Mouse (Mus musculus) right cerebral cortex, postnatal 36 days (tissue): ENCODE data around the gene Cxcl1.
"Not testable (repeated sequence)": the region's sequence is repeated elsewhere in the genome, so short reads cannot be mapped to it uniquely, and the experiment has no call there.

Experiments used
- DNase-seq, 2 experiments: peaks; one replicate each; pipeline ENCODE4 v3.0.0; 2022; ENCODE audit warnings: low spot score in 2 of 2, mixed read lengths in 1 of 2

Gene Cxcl1

DNA sequence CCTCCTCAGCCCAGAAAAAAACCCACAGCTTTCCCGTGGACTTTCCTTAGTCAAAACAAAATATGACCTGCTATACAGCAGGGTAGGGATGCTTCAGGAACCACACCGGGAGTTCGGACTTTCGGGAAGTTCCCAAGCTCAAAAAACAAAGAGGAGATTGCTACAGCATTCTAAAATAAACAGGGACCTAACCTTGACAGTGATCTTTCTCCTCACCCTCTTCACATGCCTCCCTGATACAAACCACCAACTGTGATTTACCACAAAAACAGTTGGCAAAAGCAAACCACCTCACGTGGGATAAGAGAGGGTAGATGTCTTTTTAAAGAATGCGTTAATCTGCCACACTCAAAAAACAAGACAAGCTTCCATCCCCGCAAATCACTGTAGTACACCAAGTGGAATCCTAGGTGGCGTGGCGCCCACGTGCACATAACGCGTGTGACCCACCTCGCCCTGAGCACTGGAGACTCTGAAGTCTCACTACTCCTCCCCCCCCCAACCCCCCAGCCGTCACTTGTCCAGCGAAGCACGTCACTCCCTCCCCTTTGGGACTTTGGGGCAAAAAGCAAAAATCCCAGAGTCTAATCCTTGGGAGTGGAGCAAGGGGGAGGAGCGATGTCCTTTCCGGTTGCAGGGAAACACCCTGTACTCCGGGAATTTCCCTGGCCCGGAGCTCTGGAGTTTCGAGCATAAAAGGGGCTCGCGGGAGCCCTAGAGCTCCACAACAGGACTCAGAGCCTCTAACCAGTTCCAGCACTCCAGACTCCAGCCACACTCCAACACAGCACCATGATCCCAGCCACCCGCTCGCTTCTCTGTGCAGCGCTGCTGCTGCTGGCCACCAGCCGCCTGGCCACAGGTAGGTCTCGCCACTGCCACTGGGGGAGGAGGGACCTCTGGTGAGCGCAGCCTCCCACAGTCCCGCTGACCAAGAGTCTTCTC lies at the start of gene Cxcl1:
Cxcl1 (plus strand) TSS at position 723 of the 945 bp plus-strand sequence.
- DNase-seq, result no peak

GRCm38 (mm10) chr5:90843891-90844290 lies 47.1 kb upstream of the Cxcl1 start:
- DNase-seq, result no peak

- DNase-seq, result not testable (repeated sequence)
Measured at GRCm38 (mm10) chr5:90850096-90850495, 40.9 kb upstream of the Cxcl1 start.

DNA sequence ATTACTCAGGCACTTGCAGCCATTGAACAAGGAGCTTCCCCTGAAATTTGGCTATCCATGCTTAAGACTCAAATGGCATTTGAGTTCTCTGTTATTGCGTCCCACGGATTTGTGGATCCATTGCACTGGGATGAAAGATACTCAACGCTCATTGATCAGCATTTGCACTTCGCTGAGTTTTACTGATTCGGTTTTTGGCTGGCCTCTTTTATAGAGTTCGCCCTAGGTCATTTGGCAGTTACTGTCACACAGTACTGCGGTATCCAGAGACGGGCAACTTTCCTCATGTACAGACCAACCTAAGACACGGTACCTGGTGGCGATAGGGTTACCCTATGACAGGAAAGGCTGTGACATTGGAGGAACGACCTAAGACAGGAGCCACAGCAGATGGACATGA lies 39.6 kb upstream of the Cxcl1 start:
- DNase-seq, result not testable (repeated sequence)

DNA sequence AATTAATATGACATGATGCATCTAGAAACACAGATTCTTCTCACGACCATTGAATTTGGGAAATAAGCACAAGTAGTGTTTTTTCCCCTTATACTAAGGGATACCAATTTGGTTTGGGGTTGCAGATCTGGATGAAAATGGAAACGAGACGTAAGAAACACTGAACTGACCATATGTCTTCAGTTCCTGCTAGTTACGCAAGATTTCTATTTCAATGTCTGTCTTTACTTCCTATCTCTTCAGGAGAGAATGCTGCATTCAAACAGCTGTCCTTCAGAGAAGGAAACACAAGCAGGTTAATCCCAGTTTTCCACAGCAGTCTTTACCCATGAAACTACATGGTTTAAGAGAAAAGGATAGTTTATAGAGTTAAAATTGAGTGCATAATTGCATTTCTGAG lies 37.8 kb upstream of the Cxcl1 start:
- no peak for DNase-seq

GRCm38 (mm10) chr5:90855308-90856230 lies 35.5 kb upstream of the Cxcl1 start:
- DNase-seq, result no peak

DNA sequence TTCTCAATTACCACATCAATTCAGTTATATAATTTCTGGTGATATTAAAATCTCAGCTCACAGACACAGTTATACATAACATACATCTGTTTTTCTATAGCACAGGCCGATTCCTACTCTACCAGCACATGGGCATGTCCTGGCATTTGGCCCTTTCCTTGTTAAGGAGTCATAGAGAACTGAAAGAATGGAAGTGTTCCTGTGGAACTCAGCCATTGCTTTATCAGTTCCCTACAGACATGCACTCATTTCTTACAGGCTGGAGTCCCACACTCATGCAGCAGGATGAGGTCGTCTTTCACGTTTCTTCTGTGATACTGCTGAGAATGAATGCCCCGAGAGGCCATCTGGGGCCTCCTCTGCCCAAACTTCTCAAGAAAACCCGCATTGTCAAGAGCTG lies 33.6 kb upstream of the Cxcl1 start:
- no peak for DNase-seq

DNA sequence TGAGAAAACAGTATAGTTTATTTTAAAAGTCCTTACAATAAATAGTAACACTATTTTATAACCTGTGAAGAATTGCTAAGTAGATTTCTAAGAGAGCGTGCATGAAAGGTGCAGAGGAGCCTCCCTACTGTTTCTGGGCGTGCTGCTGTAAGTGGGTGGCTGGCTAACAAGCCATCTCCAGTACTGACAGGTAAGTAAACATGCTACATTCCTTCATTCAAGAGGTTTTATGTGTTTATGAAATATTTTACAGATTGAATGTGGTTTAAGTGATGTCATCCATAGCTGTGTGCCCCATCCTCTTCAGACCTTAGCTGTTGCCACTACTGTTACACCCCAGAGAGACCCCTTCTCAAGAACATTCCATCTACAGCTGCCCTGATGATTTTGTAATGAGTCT lies 32.6 kb upstream of the Cxcl1 start:
- no peak for DNase-seq

- DNase-seq, result no peak
Measured at GRCm38 (mm10) chr5:90859031-90859430, 32.0 kb upstream of the Cxcl1 start.

GRCm38 (mm10) chr5:90861876-90862375 lies 29.1 kb upstream of the Cxcl1 start:
- no peak for DNase-seq

DNA sequence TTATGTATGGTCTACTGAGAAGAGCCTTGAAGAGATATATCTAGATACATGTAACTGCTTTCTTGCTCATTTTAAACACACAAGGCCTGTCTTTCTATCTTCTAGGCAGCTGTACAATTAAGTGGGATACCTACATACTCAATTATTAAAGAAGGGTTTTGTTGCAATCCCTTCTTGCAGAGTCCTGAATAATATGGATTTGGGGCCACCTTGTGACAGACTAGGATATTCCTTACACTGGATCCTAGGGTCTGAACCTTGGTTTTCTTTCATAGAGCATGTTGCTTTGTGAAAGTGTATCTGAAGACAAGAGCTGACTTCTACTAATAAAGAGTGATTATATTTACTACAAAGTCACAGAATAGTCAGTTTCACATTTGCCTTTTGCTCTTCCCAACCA lies 24.3 kb upstream of the Cxcl1 start:
- no peak for DNase-seq

DNA sequence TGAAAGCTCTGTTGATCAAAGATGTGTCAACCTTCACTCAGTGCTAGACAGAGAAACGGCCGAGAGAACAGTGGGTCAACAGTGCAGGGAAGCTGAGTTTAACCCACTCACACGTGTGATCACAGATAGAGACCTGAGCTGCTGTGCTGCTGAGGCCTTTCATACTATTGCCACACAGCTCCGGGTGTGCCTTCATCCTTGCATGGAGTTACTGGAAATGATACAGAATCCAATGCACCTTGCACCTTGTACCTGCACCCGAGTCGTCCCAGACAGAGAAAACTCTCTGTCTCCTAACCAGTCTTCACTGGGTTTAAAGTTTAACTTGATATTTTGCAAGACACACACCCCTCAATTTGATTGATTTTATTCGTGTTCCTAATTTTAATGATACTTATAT lies 18.7 kb upstream of the Cxcl1 start:
- no peak for DNase-seq

DNA sequence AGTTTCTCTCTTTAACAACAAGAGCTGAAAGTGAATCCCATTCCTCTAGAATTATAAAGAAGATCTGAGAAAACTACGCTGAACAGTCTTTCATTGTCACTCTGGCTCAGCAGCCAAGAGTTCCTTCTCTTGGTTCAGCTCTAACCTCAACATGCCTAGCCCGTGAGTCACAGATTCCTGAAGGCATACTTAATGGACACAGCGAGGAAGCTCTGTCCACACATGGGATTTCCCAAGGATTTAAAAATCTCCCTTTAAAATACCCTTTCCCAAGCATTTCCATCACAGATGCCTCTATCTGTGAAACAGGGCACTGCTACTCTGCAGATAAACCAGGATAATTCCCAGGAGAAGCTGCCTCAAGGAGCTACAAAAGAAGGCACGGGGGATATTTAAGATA lies 15.0 kb upstream of the Cxcl1 start:
- DNase-seq, result no peak

- no peak for DNase-seq
Measured at GRCm38 (mm10) chr5:90876471-90877172, 14.4 kb upstream of the Cxcl1 start.

DNA sequence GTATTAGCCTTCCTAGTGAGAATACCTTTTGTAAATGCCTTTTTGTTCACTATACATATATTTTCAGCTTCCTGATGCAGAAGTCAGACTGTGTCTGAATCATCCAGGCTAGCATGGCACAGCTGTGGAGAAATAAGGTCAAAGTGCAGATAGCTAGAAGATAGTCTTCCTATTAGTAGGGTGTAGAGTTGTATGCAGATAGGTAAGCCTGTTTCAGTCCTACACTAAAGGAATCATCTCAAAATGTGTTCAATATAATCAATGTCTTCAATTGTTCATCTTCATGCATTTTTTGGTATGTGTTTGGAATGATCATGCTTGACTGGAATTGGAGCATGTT lies 13.9 kb upstream of the Cxcl1 start:
- DNase-seq, result no peak

DNA sequence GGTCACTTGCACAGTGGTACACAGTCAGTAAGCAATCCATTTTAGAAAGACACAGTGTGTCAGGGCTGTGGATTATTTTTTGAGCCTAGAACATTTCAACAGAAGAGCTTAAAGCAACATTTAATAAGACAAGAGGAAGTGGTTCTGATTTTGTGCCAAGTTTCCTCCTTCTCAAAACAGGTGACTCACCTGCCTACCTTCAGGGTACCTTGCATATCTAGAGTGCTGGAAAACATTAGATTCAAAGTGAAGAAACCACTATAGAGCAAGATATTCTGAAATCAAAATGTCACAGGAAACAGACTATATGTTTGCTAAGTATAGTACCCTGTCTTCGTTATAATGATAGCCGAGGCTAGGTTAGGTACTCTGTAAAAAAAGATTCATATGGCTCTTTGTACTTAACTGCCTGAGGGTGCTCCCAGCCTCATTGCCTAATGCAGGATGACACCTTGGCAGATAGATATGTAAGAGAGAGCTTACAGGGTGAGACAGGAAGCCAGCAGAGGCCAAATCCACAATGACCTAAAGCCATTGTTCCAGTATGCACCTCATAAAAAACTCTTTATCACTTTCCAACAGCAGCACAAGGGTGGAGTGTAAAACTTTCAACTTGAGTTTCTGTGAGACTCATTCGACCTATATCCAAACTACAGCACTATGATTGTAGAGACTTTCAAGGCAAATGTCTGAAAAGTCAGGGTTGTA lies 11.6 kb upstream of the Cxcl1 start:
- no peak for DNase-seq

GRCm38 (mm10) chr5:90880335-90880850 lies 10.6 kb upstream of the Cxcl1 start:
- DNase-seq, result no peak

DNA sequence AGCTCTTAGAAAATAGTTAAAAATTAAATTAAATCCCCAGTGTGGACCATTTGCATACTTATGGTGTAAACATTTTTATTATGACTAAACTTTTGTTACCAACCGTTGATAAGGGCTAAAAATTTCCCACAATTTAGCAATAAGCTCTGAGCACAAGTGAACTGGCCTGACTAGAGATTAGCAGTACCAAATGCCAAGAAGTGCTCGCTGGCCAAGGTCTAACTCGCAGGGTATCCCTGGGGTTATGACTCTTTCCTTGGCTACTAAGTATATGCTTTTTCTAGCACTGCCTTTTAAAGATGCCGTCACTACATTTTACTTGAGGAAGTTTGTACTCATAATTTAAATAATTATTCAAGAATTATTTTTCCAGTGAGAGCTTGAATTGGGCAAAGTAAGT lies 10.0 kb upstream of the Cxcl1 start:
- no peak for DNase-seq

DNA sequence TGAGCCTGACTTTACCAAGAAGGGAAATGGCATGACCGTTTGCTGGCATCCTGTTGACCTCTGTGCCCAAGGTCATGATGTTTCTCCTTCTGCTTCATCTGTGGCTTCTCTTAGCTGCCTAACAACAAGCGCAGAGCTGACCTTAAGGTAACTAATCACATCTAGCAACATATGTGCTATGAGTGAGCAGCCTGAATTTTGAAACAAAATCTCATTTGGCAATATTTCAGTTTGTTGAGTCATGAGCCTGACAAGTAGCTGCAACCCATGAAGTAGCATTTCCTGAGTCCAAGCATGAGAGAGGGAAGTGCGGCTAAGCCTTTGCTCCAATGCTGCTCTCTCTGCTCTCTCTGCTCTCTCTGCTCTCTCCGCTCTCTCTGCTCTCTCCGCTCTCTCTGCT lies 9.4 kb upstream of the Cxcl1 start:
- no peak for DNase-seq

DNA sequence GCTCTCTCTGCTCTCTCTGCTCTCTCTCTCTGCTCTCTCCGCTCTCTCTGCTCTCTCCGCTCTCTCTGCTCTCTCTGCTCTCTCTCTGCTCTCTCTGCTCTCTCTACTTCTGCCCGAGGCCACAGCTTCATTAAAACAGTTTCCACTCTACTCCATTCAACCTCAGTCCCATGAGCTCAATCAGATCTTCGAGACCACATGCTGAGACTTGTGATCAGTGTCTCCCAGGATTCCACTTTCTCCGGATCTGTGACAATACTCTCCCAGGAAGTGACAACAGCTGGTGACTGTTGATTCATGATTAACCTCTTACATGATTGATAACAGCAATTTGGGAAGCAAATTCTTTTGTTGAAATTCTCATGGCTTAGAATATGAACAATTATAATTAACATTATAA lies 8.9 kb upstream of the Cxcl1 start:
- DNase-seq, result no peak

- DNase-seq, result no peak
Measured at GRCm38 (mm10) chr5:90884628-90885242, 6.3 kb upstream of the Cxcl1 start.
